Mouse (Mus musculus): ENCODE results near the gene Ctrb1. TPM values are rescaled to one million over a fixed set of nuclear protein-coding genes. Genes with fewer than 3 reads are reported as not detected.

Gene Ctrb1
- total and polyA plus RNA-seq, 3 experiments = not detected

DNA sequence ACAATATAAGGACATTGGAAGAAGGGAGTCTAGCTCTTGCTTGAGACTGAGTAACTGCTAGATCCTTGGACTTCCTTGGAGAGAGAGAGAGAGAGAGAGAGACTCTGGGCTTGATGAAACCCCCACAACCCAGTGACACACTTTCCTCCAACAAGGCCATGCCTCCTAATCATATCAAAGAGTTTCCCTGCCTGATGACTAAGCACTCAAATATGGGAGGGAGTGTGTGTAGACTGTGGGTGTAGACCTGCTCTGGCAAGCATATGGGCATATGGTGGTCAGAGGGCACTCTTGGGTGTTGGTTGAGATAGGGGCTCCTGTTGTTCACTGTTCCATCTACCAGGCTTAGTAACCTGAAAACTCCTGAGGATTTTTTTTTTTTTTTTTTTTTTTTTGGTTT, 52.7 kb downstream of the Ctrb1 start:
- no peak for DNase-seq (ENCODE audit: low spot score)
- no peaks in the 10 kb centered on the region for H3K36me3 ChIP-seq (replicated peaks)
- ATAC-seq (ENCODE audit: extremely low read depth, insufficient number of reproducible peaks, low FRiP score, poor library complexity, severe bottlenecking) = peak; percentile 47; the same call in 1 of the 2 replicates
- peaks cover 5% of the 10 kb centered on the region; the same call in 1 of the 2 replicates for H3K9me3 ChIP-seq (replicated peaks)
- peaks cover 44% of the 10 kb centered on the region for H3K4me1 ChIP-seq (ENCODE audit: insufficient read depth, low read depth, low read length)
- H3K4me3 ChIP-seq (ENCODE audit: low read depth, low read length) = no peak overlapping the region
- TF ChIP-seq GATA1 (IDR thresholded peaks at IDR 0.05; ENCODE audit: borderline replicate concordance, low read length) (no peak), POLR2AphosphoS5 (IDR thresholded peaks at IDR 0.05; ENCODE audit: insufficient replicate concordance, low read depth, low read length) (no peak), GATA2 (IDR thresholded peaks at IDR 0.05; ENCODE audit: borderline replicate concordance, low read depth, low read length) (no peak), CTCF (IDR thresholded peaks at IDR 0.05; ENCODE audit: low read depth, low read length) (no peak), TAL1 (conservative IDR thresholded peaks at IDR 0.05; ENCODE audit: low read depth, low read length) (no peak)
- H3K27me3 ChIP-seq (ENCODE audit: insufficient read depth, low read length) = peaks cover 10% of the 10 kb centered on the region

Other genes starting within 250 kb of the Ctrb1 start
- gene Wdr59, start 168.9 kb downstream of the Ctrb1 start, total RNA-seq (2014; fragmentation: Nextera tagmentation) = 10.5 and 17.4 TPM in 2 replicates
- 5.9 and 6.7 TPM in 2 replicates for gene Wdr59, start 168.9 kb downstream of the Ctrb1 start, total RNA-seq (2017)
- gene Wdr59, start 168.9 kb downstream of the Ctrb1 start, polyA plus RNA-seq (2012) = 2.5 and 3.3 TPM in 2 replicates
- gene Znrf1, start 154.9 kb downstream of the Ctrb1 start, total RNA-seq (2014; fragmentation: Nextera tagmentation) = 47.6 and 48.8 TPM in 2 replicates
- 22.8 and 36.1 TPM in 2 replicates for gene Znrf1, start 154.9 kb downstream of the Ctrb1 start, total RNA-seq (2017)
- 62.8 and 65.5 TPM in 2 replicates for gene Znrf1, start 154.9 kb downstream of the Ctrb1 start, polyA plus RNA-seq (2012)
- gene Ldhd, start 60.6 kb downstream of the Ctrb1 start, total RNA-seq (2014; fragmentation: Nextera tagmentation) = not detected in 2 replicates
- gene Ldhd, start 60.6 kb downstream of the Ctrb1 start, total RNA-seq (2017) = 0.12 and 0.16 TPM in 2 replicates
- gene Ldhd, start 60.6 kb downstream of the Ctrb1 start, polyA plus RNA-seq (2012) = not detected in 2 replicates
- 16.1 and 21.1 TPM in 2 replicates for gene Zfp1, start 47.6 kb downstream of the Ctrb1 start, total RNA-seq (2014; fragmentation: Nextera tagmentation)
- 10.9 and 11.8 TPM in 2 replicates for gene Zfp1, start 47.6 kb downstream of the Ctrb1 start, total RNA-seq (2017)
- gene Zfp1, start 47.6 kb downstream of the Ctrb1 start, polyA plus RNA-seq (2012) = 7.1 and 7.3 TPM in 2 replicates
- 0.68 and 1.1 TPM in 2 replicates for gene Bcar1, start 52.8 kb upstream of the Ctrb1 start, total RNA-seq (2014; fragmentation: Nextera tagmentation)
- 1.0 and 1.2 TPM in 2 replicates for gene Bcar1, start 52.8 kb upstream of the Ctrb1 start, total RNA-seq (2017)
- 0.28 and 0.39 TPM in 2 replicates for gene Bcar1, start 52.8 kb upstream of the Ctrb1 start, polyA plus RNA-seq (2012)
- gene Cfdp1, start 163.3 kb upstream of the Ctrb1 start, total RNA-seq (2014; fragmentation: Nextera tagmentation) = 140 and 160 TPM in 2 replicates
- 214 and 229 TPM in 2 replicates for gene Cfdp1, start 163.3 kb upstream of the Ctrb1 start, total RNA-seq (2017)
- gene Cfdp1, start 163.3 kb upstream of the Ctrb1 start, polyA plus RNA-seq (2012) = 20.7 and 26.1 TPM in 2 replicates
- 10.2 and 12.5 TPM in 2 replicates for gene Tmem170, start 185.7 kb upstream of the Ctrb1 start, total RNA-seq (2014; fragmentation: Nextera tagmentation)
- gene Tmem170, start 185.7 kb upstream of the Ctrb1 start, total RNA-seq (2017) = 2.8 and 3.2 TPM in 2 replicates
- gene Tmem170, start 185.7 kb upstream of the Ctrb1 start, polyA plus RNA-seq (2012) = 0.51 and 0.52 TPM in 2 replicates
- gene Chst5, start 219.4 kb upstream of the Ctrb1 start, total RNA-seq (2014; fragmentation: Nextera tagmentation) = not detected in 2 replicates
- gene Chst5, start 219.4 kb upstream of the Ctrb1 start, total RNA-seq (2017) = 0.05 TPM in 1 of 2 replicates, not detected in the other
- gene Chst5, start 219.4 kb upstream of the Ctrb1 start, polyA plus RNA-seq (2012) = not detected in 2 replicates
- gene Tmem231, start 242.9 kb upstream of the Ctrb1 start, total RNA-seq (2014; fragmentation: Nextera tagmentation) = 10.7 and 15.2 TPM in 2 replicates
- 7.0 and 8.9 TPM in 2 replicates for gene Tmem231, start 242.9 kb upstream of the Ctrb1 start, total RNA-seq (2017)
- gene Tmem231, start 242.9 kb upstream of the Ctrb1 start, polyA plus RNA-seq (2012) = 8.8 and 9.1 TPM in 2 replicates
- gene Gabarapl2, start 249.7 kb upstream of the Ctrb1 start, total RNA-seq (2014; fragmentation: Nextera tagmentation) = 36.6 and 43.8 TPM in 2 replicates
- gene Gabarapl2, start 249.7 kb upstream of the Ctrb1 start, total RNA-seq (2017) = 50.4 and 53.7 TPM in 2 replicates
- gene Gabarapl2, start 249.7 kb upstream of the Ctrb1 start, polyA plus RNA-seq (2012) = 2.1 and 3.7 TPM in 2 replicates

All from G1E (cell line).